Comparison of ENCODE assay signal across 20 mouse cellular contexts in the genomic region with DNA sequence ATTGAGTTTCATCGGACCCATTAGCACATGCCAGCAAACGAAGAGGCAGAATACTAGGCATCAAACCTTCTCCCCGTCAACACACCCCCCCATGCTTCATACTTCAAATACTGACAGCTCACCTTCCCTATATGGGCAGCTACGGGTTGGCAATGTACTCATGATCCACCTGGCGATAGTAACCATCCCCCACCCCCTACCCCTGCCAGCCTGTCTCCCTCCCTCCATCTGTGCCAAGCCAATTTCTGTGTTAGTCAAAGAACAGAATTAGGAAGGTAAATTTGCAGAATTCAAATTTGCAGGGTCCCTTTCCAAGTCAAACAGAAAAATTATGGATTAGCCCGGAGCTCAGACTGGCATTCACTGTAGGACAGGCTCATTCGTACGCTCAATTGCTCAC.
DNase-seq lines count a peak whose midpoint lies in the region; ATAC-seq and TF ChIP-seq lines count a peak whose summit lies in the region.
"Had no signal": no experiment of that assay in that cellular context is flagged by ENCODE, and none has a peak within 500 bp of the region (broad histone marks: within the 10 kb centered on the region; RNA-seq: fewer than 3 reads in every experiment).

No protein-coding gene starts in this region.

- H3K27ac ChIP-seq in forebrain, embryonic 16.5 days (ENCODE audit: low read length) = peak overlapping the region; percentile 11; the same call in 1 of the 2 replicates
- no peak overlapping the region for H3K27ac ChIP-seq in forebrain, postnatal 0 days (ENCODE audit: low read depth, low read length)
- peak overlapping the region; percentile 98 for H3K27ac ChIP-seq in liver, embryonic 12.5 days
- H3K27ac ChIP-seq: embryonic facial prominence, embryonic 12.5 days; embryonic facial prominence, embryonic 15.5 days; hindbrain, embryonic 12.5 days; hindbrain, embryonic 15.5 days had no signal

- H3K4me3 ChIP-seq in forebrain, embryonic 16.5 days (replicated peaks; ENCODE audit: low read length) = no peak overlapping the region
- H3K4me3 ChIP-seq in forebrain, postnatal 0 days (ENCODE audit: low read depth, low read length) = no peak overlapping the region
- no peak overlapping the region for H3K4me3 ChIP-seq in liver, embryonic 12.5 days
- H3K4me3 ChIP-seq: embryonic facial prominence, embryonic 12.5 days; embryonic facial prominence, embryonic 15.5 days; hindbrain, embryonic 12.5 days; hindbrain, embryonic 15.5 days had no signal

- H3K9ac ChIP-seq in forebrain, embryonic 16.5 days (replicated peaks; ENCODE audit: low read depth, low read length) = no peak overlapping the region
- no peak overlapping the region for H3K9ac ChIP-seq in forebrain, postnatal 0 days
- peak overlapping the region; percentile 32; the same call in 1 of the 2 replicates for H3K9ac ChIP-seq in liver, embryonic 12.5 days
- H3K9ac ChIP-seq: embryonic facial prominence, embryonic 12.5 days; embryonic facial prominence, embryonic 15.5 days; hindbrain, embryonic 12.5 days; hindbrain, embryonic 15.5 days had no signal

- H3K36me3 ChIP-seq in forebrain, embryonic 16.5 days (ENCODE audit: control insufficient read depth, insufficient read depth) = no peaks in the 10 kb centered on the region
- H3K36me3 ChIP-seq in forebrain, postnatal 0 days (ENCODE audit: insufficient read depth) = no peaks in the 10 kb centered on the region
- no peaks in the 10 kb centered on the region for H3K36me3 ChIP-seq in liver, embryonic 12.5 days
- H3K36me3 ChIP-seq: embryonic facial prominence, embryonic 12.5 days; embryonic facial prominence, embryonic 15.5 days; hindbrain, embryonic 12.5 days; hindbrain, embryonic 15.5 days had no signal

- no peaks in the 10 kb centered on the region for H3K9me3 ChIP-seq in forebrain, embryonic 16.5 days (ENCODE audit: control insufficient read depth, low read length)
- no peaks in the 10 kb centered on the region for H3K9me3 ChIP-seq in forebrain, postnatal 0 days (ENCODE audit: low read length)
- peaks cover under 1% of the 10 kb centered on the region; the same call in 1 of the 2 replicates for H3K9me3 ChIP-seq in liver, embryonic 12.5 days (replicated peaks)
- H3K9me3 ChIP-seq: embryonic facial prominence, embryonic 12.5 days; embryonic facial prominence, embryonic 15.5 days; hindbrain, embryonic 12.5 days; hindbrain, embryonic 15.5 days had no signal

- no peak for TF ChIP-seq CTCF in forebrain, postnatal 0 days (IDR thresholded peaks at IDR 0.05; ENCODE audit: low read depth)

- DNase-seq in cerebellum, postnatal 10 days = peak; percentile 59 to 61
- DNase-seq in cerebellum, postnatal 4 days (ENCODE audit: low spot score in 2 of 2) = no peak
- DNase-seq in forebrain, postnatal 0 days = no peak
- no peak for DNase-seq in liver
- DNase-seq in brain, adult 2 months (ENCODE audit: low read depth, low spot score) = peak; percentile 26
- no peak for DNase-seq in layer of hippocampus, postnatal 25 days (ENCODE audit: extremely low spot score in 1 of 2, low spot score in 1 of 2)
- DNase-seq: adrenal gland, adult 8-10 months; adrenal gland, postnatal 25 days; cerebellum, adult 18-20 months; cerebellum, adult 9-11 months; gastrocnemius, postnatal 10 days; heart, adult 11 months had no signal

- H3K27me3 ChIP-seq in forebrain, embryonic 16.5 days (replicated peaks; ENCODE audit: control insufficient read depth, insufficient read depth, low read length) = no peaks in the 10 kb centered on the region
- H3K27me3 ChIP-seq in forebrain, postnatal 0 days (ENCODE audit: insufficient read depth, low read length) = no peaks in the 10 kb centered on the region
- H3K27me3 ChIP-seq in liver, embryonic 12.5 days (replicated peaks) = no peaks in the 10 kb centered on the region
- H3K27me3 ChIP-seq: embryonic facial prominence, embryonic 12.5 days; embryonic facial prominence, embryonic 15.5 days; hindbrain, embryonic 12.5 days; hindbrain, embryonic 15.5 days had no signal

- ATAC-seq in forebrain, embryonic 16.5 days = no peak
- ATAC-seq in forebrain, postnatal 0 days = no peak
- ATAC-seq in liver, embryonic 12.5 days = no peak
- ATAC-seq: activated CD4-positive, CD25-positive, alpha-beta regulatory T cell, adult 4 months had no signal

- 70% methylated on average over 8 of the region's 8 CpGs for WGBS in forebrain, embryonic 16.5 days
- 64% methylated on average over 8 of the region's 8 CpGs for WGBS in forebrain, postnatal 0 days
- WGBS in liver, embryonic 12.5 days (ENCODE audit: insufficient replicate concordance) = 88% methylated on average over 8 of the region's 8 CpGs

- 0 out of 2 replicates have a peak, but pooled peaks cover 4% of the 10 kb centered on the region for H3K4me1 ChIP-seq in forebrain, embryonic 16.5 days (replicated peaks; ENCODE audit: control insufficient read depth, insufficient read depth, low read length)
- no peaks in the 10 kb centered on the region for H3K4me1 ChIP-seq in forebrain, postnatal 0 days (ENCODE audit: insufficient read depth)
- H3K4me1 ChIP-seq in liver, embryonic 12.5 days = peaks cover 99% of the 10 kb centered on the region
- H3K4me1 ChIP-seq: hindbrain, embryonic 15.5 days had no signal

- H3K4me2 ChIP-seq in forebrain, embryonic 16.5 days (ENCODE audit: low read length) = no peak overlapping the region
- no peak overlapping the region for H3K4me2 ChIP-seq in forebrain, postnatal 0 days (ENCODE audit: low read depth)
- no peak overlapping the region for H3K4me2 ChIP-seq in liver, embryonic 12.5 days
- H3K4me2 ChIP-seq: embryonic facial prominence, embryonic 12.5 days; embryonic facial prominence, embryonic 15.5 days; heart, embryonic 11.5 days; hindbrain, embryonic 12.5 days; hindbrain, embryonic 15.5 days had no signal

Comparison
In these comparisons a context has a peak if more than half of its experiments do, and no peak if none do; other contexts are left out.
1. DNase-seq: peak in cerebellum, postnatal 10 days (2 of 2) and brain, adult 2 months (single experiment); none in cerebellum, postnatal 4 days (0 of 2), forebrain, postnatal 0 days (single experiment), liver (single experiment) and layer of hippocampus, postnatal 25 days (0 of 2).